9 mouse cellular contexts compared by ENCODE assay signal in genomic region chr9:83609422-83610297, GRCm38 (mm10).
DNase-seq lines count a peak whose midpoint lies in the region; TF ChIP-seq lines count a peak whose summit lies in the region.
"Had no signal": no experiment of that assay in that cellular context is flagged by ENCODE, and none has a peak within 500 bp of the region (broad histone marks: within the 10 kb centered on the region; RNA-seq: fewer than 3 reads in every experiment).

No protein-coding gene starts in this region.

- TF ChIP-seq POLR2A in bone marrow macrophage, adult 2 months (IDR thresholded peaks at IDR 0.05; ENCODE audit: borderline replicate concordance, low read depth, low read length): no peak
- no peak for TF ChIP-seq POLR2A in embryonic fibroblast, embryonic 13.5 days (IDR thresholded peaks at IDR 0.05; ENCODE audit: low read depth, low read length)

- peak; percentile 49 for TF ChIP-seq CTCF in bone marrow macrophage, adult 2 months (IDR thresholded peaks at IDR 0.05; ENCODE audit: low read depth, low read length)
- TF ChIP-seq CTCF in embryonic fibroblast, embryonic 13.5 days (IDR thresholded peaks at IDR 0.05; ENCODE audit: borderline replicate concordance, insufficient read depth, low read length): peak; percentile 77

- DNase-seq in CD8-positive naive resting alpha-beta T cell, adult 2 months (ENCODE audit: low read depth in 2 of 2, low spot score in 2 of 2): peak; percentile 39 to 49
- peak; percentile 79 to 86 for DNase-seq in heart, postnatal 10 days
- peak; percentile 74 to 88 for DNase-seq in kidney, postnatal 36 days
- peak; percentile 49 to 62 for DNase-seq in lung, adult 18-20 months
- DNase-seq in ovary, postnatal 10 days (ENCODE audit: low spot score): peak; percentile 50
- peak; percentile 79 for DNase-seq in thymus, postnatal 0 days (ENCODE audit: low spot score)

- no peak overlapping the region for H3K4me3 ChIP-seq in bone marrow macrophage, adult 2 months (ENCODE audit: insufficient read depth, low read length)
- no peak overlapping the region for H3K4me3 ChIP-seq in embryonic fibroblast, embryonic 13.5 days (ENCODE audit: insufficient read depth, low read length)
- H3K4me3 ChIP-seq: limb, embryonic 12.5 days had no signal

- peaks cover 7% of the 10 kb centered on the region for H3K4me1 ChIP-seq in bone marrow macrophage, adult 2 months (ENCODE audit: control insufficient read depth, insufficient read depth, low read length)
- H3K4me1 ChIP-seq in embryonic fibroblast, embryonic 13.5 days (ENCODE audit: control insufficient read depth, insufficient read depth, low read length): no peaks in the 10 kb centered on the region

- intact Hi-C loops in heart, postnatal 10 days (cut with DNase I): loop anchor here (1.0 to 5.0 kb wide), 4 partner anchors 83 to 237 kb away; no protein-coding TSS in a partner anchor

- no peak overlapping the region for H3K27ac ChIP-seq in bone marrow macrophage, adult 2 months (ENCODE audit: insufficient read depth, low read depth, low read length)
- H3K27ac ChIP-seq in embryonic fibroblast, embryonic 13.5 days (ENCODE audit: insufficient read depth, low read length): no peak overlapping the region
- H3K27ac ChIP-seq: limb, embryonic 12.5 days had no signal
